Mouse (Mus musculus) embryonic fibroblast, embryonic 13.5 days (primary cell): ENCODE results near the gene Slc26a8.

Experiments
- CTCF ChIP-seq: IDR thresholded peaks from 2 replicates; pipeline ENCODE4 v1.5.1; 2011; ENCODE audit warnings: mild to moderate bottlenecking, control low read depth, low read length, moderate library complexity, borderline replicate concordance; ENCODE audit not compliant: insufficient read depth
- POLR2A ChIP-seq: IDR thresholded peaks from 2 replicates; pipeline ENCODE4 v1.6.1; 2011; ENCODE audit warnings: low read depth, mild to moderate bottlenecking, control low read depth, low read length, moderate library complexity

DNA sequence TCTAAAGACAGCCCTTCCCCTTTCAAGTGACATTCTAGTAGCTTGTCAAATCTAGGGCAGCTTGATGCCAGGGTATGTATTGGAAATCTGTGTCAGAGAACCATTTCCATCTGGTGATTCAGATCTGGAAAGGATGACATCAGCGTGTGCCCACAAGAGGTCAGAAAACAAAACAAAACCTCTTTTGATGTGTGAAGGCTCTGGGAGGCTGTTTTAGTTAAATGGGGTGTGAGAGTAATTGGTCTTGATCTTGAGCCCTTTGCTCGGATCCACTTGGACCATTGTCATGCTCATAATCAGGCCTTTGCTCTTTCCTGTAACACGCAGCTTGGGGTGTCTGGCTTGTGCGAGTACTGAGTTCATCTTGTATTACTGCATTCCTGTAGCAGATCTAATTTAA, 8.2 kb upstream of the Slc26a8 start:
- TF ChIP-seq POLR2A, result no peak
- TF ChIP-seq CTCF, result no peak
